Mouse (Mus musculus) CH12.LX (cell line): Measurements from ENCODE around the gene Larp1.

Experiments used
- CTCF ChIP-seq, 2 experiments: IDR thresholded peaks in 1 of 2; conservative IDR thresholded peaks in 1 of 2; 2 replicates each; pipeline ENCODE4 v1.5.1; 2011 to 2012; ENCODE audit warnings: low read depth in 2 of 2, low read length in 2 of 2, improper control_type of control experiment in 1 of 2, inconsistent platforms in 1 of 2, mild to moderate bottlenecking in 1 of 2, moderate library complexity in 1 of 2
- HCFC1 ChIP-seq: IDR thresholded peaks from 2 replicates; pipeline ENCODE4 v1.6.1; 2012; ENCODE audit warnings: low read depth, mild to moderate bottlenecking, inconsistent platforms, low read length, improper control_type of control experiment
- JUND ChIP-seq: conservative IDR thresholded peaks from 2 replicates; pipeline ENCODE4 v1.6.1; 2011; ENCODE audit warnings: low read depth, low read length, improper control_type of control experiment
- MAFK ChIP-seq: IDR thresholded peaks from 2 replicates; pipeline ENCODE4 v1.6.1; 2011; ENCODE audit warnings: low read length, improper control_type of control experiment; ENCODE audit not compliant: insufficient replicate concordance
- MAX ChIP-seq: IDR thresholded peaks from 2 replicates; pipeline ENCODE4 v1.6.1; 2011; ENCODE audit warnings: low read length, improper control_type of control experiment
- NELFE ChIP-seq: IDR thresholded peaks from 2 replicates; pipeline ENCODE4 v1.6.1; 2011; ENCODE audit warnings: low read depth, low read length, improper control_type of control experiment
- NRF1 ChIP-seq: IDR thresholded peaks from 2 replicates; pipeline ENCODE4 v1.6.1; 2014; ENCODE audit warnings: low read depth, mild to moderate bottlenecking, inconsistent platforms, low read length, improper control_type of control experiment, moderate library complexity
- POLR2A ChIP-seq: IDR thresholded peaks from 2 replicates; pipeline ENCODE4 v1.6.1; 2011; ENCODE audit warnings: low read depth, mild to moderate bottlenecking, improper control_type of control experiment, low read length
- SIN3A ChIP-seq: IDR thresholded peaks from 2 replicates; pipeline ENCODE4 v1.6.1; 2012; ENCODE audit warnings: low read length, improper control_type of control experiment, inconsistent platforms
- ZC3H11A ChIP-seq: IDR thresholded peaks from 2 replicates; pipeline ENCODE4 v1.6.1; 2012; ENCODE audit warnings: low read depth, mild to moderate bottlenecking, inconsistent platforms, low read length, improper control_type of control experiment
- ZNF384 ChIP-seq: IDR thresholded peaks from 2 replicates; pipeline ENCODE4 v1.6.1; 2012; ENCODE audit warnings: low read depth, low read length, improper control_type of control experiment, inconsistent platforms

GRCm38 (mm10) chr11:58017422-58017821 is 8.6 kb downstream of the Larp1 start:
- TF ChIP-seq CTCF (conservative IDR thresholded peaks at IDR 0.05 in 1 of 2, IDR thresholded peaks at IDR 0.05 in 1 of 2; ENCODE audit: low read depth in 2 of 2, low read length in 2 of 2) (no peak), JUND (no peak), ZC3H11A (no peak), ZNF384 (no peak), POLR2A (no peak), NELFE (no peak), NRF1 (no peak), MAFK (no peak), SIN3A (no peak), MAX (no peak), HCFC1 (no peak)
